ENCODE assay signal across 8 mouse cellular contexts in the genomic region with DNA sequence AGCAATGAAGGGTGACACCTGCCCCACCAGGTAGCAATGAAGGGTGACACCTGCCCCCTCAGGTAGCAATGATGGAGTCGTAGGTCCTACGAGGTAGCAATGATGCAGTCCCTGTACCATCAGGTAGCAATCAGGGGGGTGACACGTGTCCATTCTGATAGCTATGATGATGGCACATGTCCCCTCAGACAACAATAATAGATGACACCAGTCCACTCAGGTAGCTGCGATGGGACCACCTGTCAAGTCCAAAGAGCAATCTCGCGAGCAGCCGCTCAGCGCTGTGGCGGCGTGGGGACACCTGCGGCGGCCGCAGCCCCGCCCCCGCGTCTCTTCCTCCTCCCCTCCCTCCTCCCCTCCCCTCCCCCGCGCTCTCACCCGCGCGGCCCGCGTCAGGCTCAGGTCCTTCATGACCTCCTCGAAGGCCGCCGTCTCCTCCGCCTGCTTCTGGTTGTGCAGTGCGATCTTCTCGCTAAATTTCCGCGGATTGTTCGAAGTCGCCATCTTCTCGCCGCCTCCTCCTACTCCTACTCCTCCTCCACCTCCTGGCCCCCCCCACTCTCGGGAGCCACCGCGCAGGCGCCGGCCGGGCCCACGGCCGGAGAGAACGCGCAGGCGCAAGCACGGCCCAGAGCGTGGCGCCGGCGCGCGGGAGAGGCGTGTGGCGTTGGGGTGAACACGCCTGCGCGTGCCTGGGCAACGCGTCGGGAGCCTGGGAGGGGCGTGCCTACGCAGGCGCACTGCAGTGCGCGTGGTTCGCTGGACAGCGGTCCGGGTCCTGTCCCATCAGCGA. TPM values are rescaled to one million over a fixed set of nuclear protein-coding genes. Genes with fewer than 3 reads are reported as not detected.
DNase-seq lines count a peak whose midpoint lies in the region; ATAC-seq and TF ChIP-seq lines count a peak whose summit lies in the region.

Gene Crtc1, minus strand, starts transcription at position 525 of the 793 bp plus-strand sequence.

- peak within 1 kb of the TSS; percentile 76 for H3K27ac ChIP-seq in heart, embryonic 12.5 days (ENCODE audit: poor library complexity, severe bottlenecking)
- peak within 1 kb of the TSS; percentile 50; the same call in 1 of the 2 replicates for H3K27ac ChIP-seq in kidney, postnatal 0 days
- peak within 1 kb of the TSS; percentile 47 for H3K27ac ChIP-seq in liver, embryonic 11.5 days (ENCODE audit: low read depth, low read length)
- H3K27ac ChIP-seq in stomach, embryonic 14.5 days (ENCODE audit: low read length) = peak within 1 kb of the TSS; percentile 52; the same call in 1 of the 2 replicates

- no peak for TF ChIP-seq CTCF in C2C12 (IDR thresholded peaks at IDR 0.05; ENCODE audit: control insufficient read depth, insufficient read depth, insufficient read length)
- no peak for TF ChIP-seq CTCF in brain, embryonic 14.5 days (IDR thresholded peaks at IDR 0.05; ENCODE audit: borderline replicate concordance, extremely low read depth, insufficient read depth, insufficient read length)
- TF ChIP-seq CTCF in kidney, postnatal 0 days (IDR thresholded peaks at IDR 0.05; ENCODE audit: low read depth) = no peak

- no peaks in the 10 kb centered on the region for H3K9me3 ChIP-seq in erythroblast, embryonic 14.5 days (ENCODE audit: control insufficient read depth, low read length)
- H3K9me3 ChIP-seq in heart, embryonic 12.5 days (replicated peaks) = no peaks in the 10 kb centered on the region
- H3K9me3 ChIP-seq in kidney, postnatal 0 days (replicated peaks; ENCODE audit: low read length) = no peaks in the 10 kb centered on the region
- no peaks in the 10 kb centered on the region for H3K9me3 ChIP-seq in liver, embryonic 11.5 days (ENCODE audit: control insufficient read depth, low read length)
- H3K9me3 ChIP-seq in stomach, embryonic 14.5 days (ENCODE audit: control insufficient read depth, low read depth, low read length) = no peaks in the 10 kb centered on the region

- H3K4me3 ChIP-seq in C2C12 (ENCODE audit: insufficient read depth, poor library complexity, severe bottlenecking) = peak within 1 kb of the TSS; percentile 53
- peak within 1 kb of the TSS; percentile 67 for H3K4me3 ChIP-seq in erythroblast, embryonic 14.5 days (replicated peaks)
- peak within 1 kb of the TSS; percentile 71 for H3K4me3 ChIP-seq in heart, embryonic 12.5 days
- peak within 1 kb of the TSS; percentile 59 for H3K4me3 ChIP-seq in kidney, postnatal 0 days (replicated peaks; ENCODE audit: low read depth, low read length)
- peak within 1 kb of the TSS; percentile 70 for H3K4me3 ChIP-seq in liver, embryonic 11.5 days (ENCODE audit: low read depth, low read length)
- H3K4me3 ChIP-seq in stomach, embryonic 14.5 days (ENCODE audit: low read depth, low read length) = peak within 1 kb of the TSS; percentile 67

- H3K4me2 ChIP-seq in heart, embryonic 12.5 days = peak within 1 kb of the TSS; percentile 91
- peak within 1 kb of the TSS; percentile 57 for H3K4me2 ChIP-seq in kidney, postnatal 0 days (ENCODE audit: low read length)
- H3K4me2 ChIP-seq in liver, embryonic 11.5 days = peak within 1 kb of the TSS; percentile 90
- H3K4me2 ChIP-seq in stomach, embryonic 14.5 days (replicated peaks; ENCODE audit: low read depth, low read length) = peak within 1 kb of the TSS; percentile 92

- peaks cover 85% of the 10 kb centered on the region for H3K4me1 ChIP-seq in erythroblast, embryonic 14.5 days (ENCODE audit: control insufficient read depth)
- peaks cover 12% of the 10 kb centered on the region for H3K4me1 ChIP-seq in heart, embryonic 12.5 days (replicated peaks)
- H3K4me1 ChIP-seq in kidney, postnatal 0 days (replicated peaks; ENCODE audit: insufficient read depth, low read length) = peaks cover 5% of the 10 kb centered on the region; the same call in 1 of the 2 replicates
- H3K4me1 ChIP-seq in liver, embryonic 11.5 days (replicated peaks; ENCODE audit: control insufficient read depth, insufficient read depth, low read length) = peaks cover 6% of the 10 kb centered on the region
- peaks cover 11% of the 10 kb centered on the region for H3K4me1 ChIP-seq in stomach, embryonic 14.5 days (ENCODE audit: control insufficient read depth, insufficient read depth, low read length)

- peak; percentile 52; the same call in 1 of the 2 replicates for TF ChIP-seq POLR2A in brain, embryonic 14.5 days (IDR thresholded peaks at IDR 0.05; ENCODE audit: borderline replicate concordance, extremely low read depth, insufficient read depth, insufficient read length, poor library complexity, severe bottlenecking)

- H3K9ac ChIP-seq in heart, embryonic 12.5 days = peak within 1 kb of the TSS; percentile 84
- H3K9ac ChIP-seq in kidney, postnatal 0 days (ENCODE audit: low read depth, low read length) = peak within 1 kb of the TSS; percentile 57
- H3K9ac ChIP-seq in liver, embryonic 11.5 days (ENCODE audit: low read depth, low read length) = peak within 1 kb of the TSS; percentile 60
- H3K9ac ChIP-seq in stomach, embryonic 14.5 days (replicated peaks; ENCODE audit: low read depth, low read length) = peak within 1 kb of the TSS; percentile 61

- H3K79me3 ChIP-seq in C2C12 (ENCODE audit: low read depth) = peaks cover 13% of the 10 kb centered on the region

- peak within 1 kb of the TSS; percentile 71 for H3ac ChIP-seq in C2C12 (ENCODE audit: control insufficient read depth, insufficient read length, low read depth)

- no peaks in the 10 kb centered on the region for H3K27me3 ChIP-seq in C2C12 (ENCODE audit: control insufficient read depth, insufficient read depth, insufficient read length)
- H3K27me3 ChIP-seq in erythroblast, embryonic 14.5 days (ENCODE audit: control insufficient read depth) = no peaks in the 10 kb centered on the region
- no peaks in the 10 kb centered on the region; the same call in 1 of the 2 replicates for H3K27me3 ChIP-seq in heart, embryonic 12.5 days (replicated peaks)
- H3K27me3 ChIP-seq in kidney, postnatal 0 days (ENCODE audit: insufficient read depth, low read length) = no peaks in the 10 kb centered on the region
- H3K27me3 ChIP-seq in liver, embryonic 11.5 days (replicated peaks; ENCODE audit: control insufficient read depth, insufficient read depth, low read length) = no peaks in the 10 kb centered on the region
- no peaks in the 10 kb centered on the region for H3K27me3 ChIP-seq in stomach, embryonic 14.5 days (ENCODE audit: control insufficient read depth, insufficient read depth, low read length)

- no peaks in the 10 kb centered on the region for H3K36me3 ChIP-seq in C2C12 (ENCODE audit: control insufficient read depth, insufficient read depth)
- H3K36me3 ChIP-seq in erythroblast, embryonic 14.5 days (ENCODE audit: control insufficient read depth) = peaks cover 7% of the 10 kb centered on the region
- H3K36me3 ChIP-seq in heart, embryonic 12.5 days = no peaks in the 10 kb centered on the region
- H3K36me3 ChIP-seq in kidney, postnatal 0 days (ENCODE audit: insufficient read depth, low read length) = no peaks in the 10 kb centered on the region
- H3K36me3 ChIP-seq in liver, embryonic 11.5 days (ENCODE audit: control insufficient read depth, insufficient read depth, low read length) = no peaks in the 10 kb centered on the region
- H3K36me3 ChIP-seq in stomach, embryonic 14.5 days (ENCODE audit: control insufficient read depth, insufficient read depth, low read length) = no peaks in the 10 kb centered on the region

- H3K79me2 ChIP-seq in C2C12 (ENCODE audit: control insufficient read depth, insufficient read depth) = peaks cover 48% of the 10 kb centered on the region

- peak; percentile 98 for DNase-seq in brain, embryonic 14.5 days (ENCODE audit: low read depth)
- DNase-seq in kidney, postnatal 0 days (ENCODE audit: low spot score) = peak; percentile 98
- peak; percentile 97 for DNase-seq in liver, embryonic 11.5 days (ENCODE audit: low spot score)
- peak; percentile 99 for DNase-seq in naive thymus-derived CD4-positive, alpha-beta T cell, adult 2 months (ENCODE audit: low read depth)

- peak; percentile 98 for ATAC-seq in heart, embryonic 12.5 days (ENCODE audit: insufficient number of reproducible peaks, low FRiP score)
- ATAC-seq in kidney, postnatal 0 days (replicated peaks; ENCODE audit: low FRiP score, low read depth) = peak; percentile 97
- ATAC-seq in liver, embryonic 11.5 days (replicated peaks; ENCODE audit: low FRiP score) = peak; percentile 95
- ATAC-seq in stomach, embryonic 14.5 days (ENCODE audit: insufficient number of reproducible peaks, insufficient read depth, low FRiP score, low read depth) = peak; percentile 97

- WGBS in heart, embryonic 12.5 days = under 1% methylated on average over 69 of the region's 70 CpGs
- WGBS in kidney, postnatal 0 days = under 1% methylated on average over 66 of the region's 70 CpGs
- WGBS in liver, embryonic 11.5 days = 1% methylated on average over 70 of the region's 70 CpGs
- under 1% methylated on average over 70 of the region's 70 CpGs for WGBS in stomach, embryonic 14.5 days

TF ChIP-seq in C2C12, 6 proteins besides CTCF, POLR2A, EP300 and RAD21:
- TF ChIP-seq MYOD1 (IDR thresholded peaks at IDR 0.05; ENCODE audit: control insufficient read depth, insufficient read length, low read depth) (no peak), CEBPB (IDR thresholded peaks at IDR 0.05; ENCODE audit: low read depth) (no peak), MAX (IDR thresholded peaks at IDR 0.05) (peak; percentile 94), FOSL1 (IDR thresholded peaks at IDR 0.05; ENCODE audit: insufficient read depth, low read length, poor library complexity, severe bottlenecking) (no peak), MYOG (IDR thresholded peaks at IDR 0.05; ENCODE audit: control insufficient read depth, extremely low read depth, insufficient read length) (no peak)

RNA-seq across cellular contexts. Expression of gene Crtc1, which starts in this region (rescaled TPM):
- 11.7 TPM for polyA plus RNA-seq in C2C12 (2012; fragmentation: generic; extraction: Trizol)
- polyA plus RNA-seq in brain, embryonic 14.5 days (2012; rRNA removed) = 49.7 and 77.0 TPM in 2 replicates
- polyA plus RNA-seq in erythroblast, embryonic 14.5 days (2012) = 1.8 and 2.1 TPM in 2 replicates
- polyA plus RNA-seq in heart, embryonic 12.5 days (2016; fragmentation: Nextera tagmentation; extraction: Ambion mirVana) = 14.9 and 15.0 TPM in 2 replicates
- polyA plus RNA-seq in kidney, postnatal 0 days (2015; fragmentation: Nextera tagmentation; extraction: Ambion mirVana) = 13.6 and 14.6 TPM in 2 replicates
- polyA plus RNA-seq in liver, embryonic 11.5 days (2014; fragmentation: Nextera tagmentation; extraction: Ambion mirVana) = 11.3 and 13.1 TPM in 2 replicates
- polyA plus RNA-seq in stomach, embryonic 14.5 days (2014; fragmentation: Nextera tagmentation; extraction: Ambion mirVana) = 21.6 and 23.0 TPM in 2 replicates

Comparison
In these comparisons a context has a peak if more than half of its experiments do, and no peak if none do; other contexts are left out.
1. Peak in every context shown above with its lines: DNase-seq, ATAC-seq, H3K4me3 ChIP-seq and H3K27ac ChIP-seq.